Mouse (Mus musculus): ENCODE results near the gene Cd19. TPM values are rescaled to one million over a fixed set of nuclear protein-coding genes. Genes with fewer than 3 reads are reported as not detected.

The Cd19 gene
- polyA plus RNA-seq, 1 experiment from 2014 or later, result not detected

DNA sequence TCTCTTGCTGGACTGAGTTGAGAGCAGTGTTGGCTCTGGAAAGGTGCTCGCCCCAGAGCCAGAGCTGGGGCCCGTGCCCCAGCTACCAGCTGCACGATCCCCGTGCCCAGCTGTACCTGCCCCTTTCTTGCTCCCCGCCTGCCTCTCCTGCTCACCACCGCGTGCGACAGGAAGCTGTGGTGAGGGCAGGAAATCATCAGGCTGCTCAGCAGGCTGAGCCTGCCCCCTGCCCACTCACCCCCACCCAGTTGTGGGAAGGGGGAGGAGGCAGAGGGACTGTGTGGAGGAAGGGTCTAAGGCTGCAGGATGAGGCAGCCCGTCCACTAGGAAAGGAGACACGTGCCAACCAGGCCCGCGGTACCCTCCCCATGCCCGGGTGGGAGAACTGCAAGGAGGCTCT lies 45.3 kb downstream of the Cd19 start, which contains the start of gene Lat:
Gene Lat, minus strand, starts transcription at position 178 of the 400 bp plus-strand sequence.
- H3K4me2 ChIP-seq, result no peak within 1 kb of the TSS
- no peaks in the 10 kb centered on the region for H3K4me1 ChIP-seq
- 86% methylated on average over 13 of the region's 13 CpGs for WGBS
- no peaks in the 10 kb centered on the region for H3K9me3 ChIP-seq
- peaks cover 54% of the 10 kb centered on the region for H3K36me3 ChIP-seq (replicated peaks)
- ATAC-seq (ENCODE audit: low FRiP score), result no peak
- no peak within 1 kb of the TSS for H3K4me3 ChIP-seq (replicated peaks)
- no peak within 1 kb of the TSS for H3K9ac ChIP-seq
- no peaks in the 10 kb centered on the region for H3K27me3 ChIP-seq
- H3K27ac ChIP-seq, result no peak within 1 kb of the TSS

DNA sequence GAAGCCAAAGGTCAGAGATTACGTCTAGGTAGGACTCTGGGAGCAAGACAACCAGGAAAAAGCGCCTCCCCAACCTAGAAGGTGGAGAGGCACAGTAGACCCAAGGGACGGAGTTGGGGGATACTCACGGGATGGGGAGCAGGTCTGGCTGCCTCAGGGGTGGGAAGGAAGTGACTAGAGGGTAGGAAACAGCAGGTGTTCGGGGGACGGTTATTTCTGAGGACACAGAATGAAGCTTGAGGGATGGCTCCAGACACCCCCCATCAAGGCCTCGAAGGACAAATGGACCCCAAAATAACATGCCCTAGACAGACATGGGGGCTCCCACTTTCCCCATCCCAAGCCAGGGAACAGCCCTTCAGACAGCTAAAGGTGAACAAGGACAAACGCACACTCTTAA lies 46.3 kb downstream of the Cd19 start:
- ATAC-seq (ENCODE audit: low FRiP score), result no peak
- no peak overlapping the region for H3K4me2 ChIP-seq
- H3K27me3 ChIP-seq, result no peaks in the 10 kb centered on the region
- no peaks in the 10 kb centered on the region for H3K4me1 ChIP-seq
- H3K36me3 ChIP-seq (replicated peaks), result peaks cover 44% of the 10 kb centered on the region
- 86% methylated on average over 8 of the region's 8 CpGs for WGBS
- H3K4me3 ChIP-seq (replicated peaks), result no peak overlapping the region
- no peaks in the 10 kb centered on the region for H3K9me3 ChIP-seq
- H3K27ac ChIP-seq, result no peak overlapping the region
- no peak overlapping the region for H3K9ac ChIP-seq

DNA sequence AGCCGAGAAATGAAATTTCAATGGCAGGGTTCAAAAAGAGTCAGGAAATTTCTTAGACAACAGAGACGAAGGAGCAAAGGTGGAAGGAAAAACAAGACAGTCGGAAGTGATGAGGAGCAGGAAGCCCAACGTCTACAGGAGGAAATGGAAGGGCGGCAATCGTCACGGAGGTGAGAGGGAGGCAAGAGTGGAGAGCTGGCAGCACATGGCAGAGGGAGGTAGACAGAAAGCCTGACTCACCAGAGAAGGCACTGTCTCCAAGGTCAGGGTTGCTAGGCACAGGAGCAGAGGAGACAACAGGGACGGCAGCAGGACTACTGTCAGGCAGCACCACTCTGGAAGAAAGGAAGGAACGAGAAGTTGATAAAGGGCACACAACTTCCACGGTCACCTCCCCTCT lies 47.1 kb downstream of the Cd19 start:
- Histone ChIP-seq H3K36me3 (replicated peaks) (peaks cover 40% of the 10 kb centered on the region), H3K4me3 (replicated peaks) (no peak overlapping the region), H3K27ac (no peak overlapping the region), H3K9me3 (no peaks in the 10 kb centered on the region), H3K4me1 (no peaks in the 10 kb centered on the region), H3K9ac (no peak overlapping the region), H3K4me2 (no peak overlapping the region), H3K27me3 (no peaks in the 10 kb centered on the region)
- ATAC-seq (ENCODE audit: low FRiP score), result no peak
- 90% methylated on average over 10 of the region's 10 CpGs for WGBS

DNA sequence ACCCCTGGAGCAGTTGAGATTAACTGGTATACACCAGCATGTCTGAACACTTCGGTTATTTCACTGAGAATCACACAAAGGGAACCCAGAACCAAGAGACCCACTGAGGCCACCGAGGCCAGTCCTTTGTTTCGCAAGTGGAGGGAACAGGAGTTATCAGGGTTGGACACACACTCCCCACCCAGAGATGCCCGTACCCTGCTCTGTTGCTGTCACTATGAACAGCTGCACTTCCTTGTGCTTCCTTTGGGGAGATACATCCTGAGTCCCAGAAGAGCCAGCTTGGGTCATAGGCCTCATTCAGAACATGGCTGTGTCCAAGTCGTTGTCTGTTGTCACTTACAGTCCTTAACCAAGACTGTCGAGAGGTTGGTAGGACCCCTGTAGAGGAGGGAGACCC lies 51.7 kb downstream of the Cd19 start:
- Histone ChIP-seq H3K9ac (no peak overlapping the region), H3K4me2 (no peak overlapping the region), H3K4me3 (replicated peaks) (no peak overlapping the region), H3K27me3 (no peaks in the 10 kb centered on the region), H3K27ac (no peak overlapping the region), H3K4me1 (no peaks in the 10 kb centered on the region), H3K36me3 (replicated peaks) (peaks cover 4% of the 10 kb centered on the region; the same call in 1 of the 2 replicates), H3K9me3 (no peaks in the 10 kb centered on the region)
- ATAC-seq (ENCODE audit: low FRiP score), result no peak
- 89% methylated on average over 6 of the region's 6 CpGs for WGBS

DNA sequence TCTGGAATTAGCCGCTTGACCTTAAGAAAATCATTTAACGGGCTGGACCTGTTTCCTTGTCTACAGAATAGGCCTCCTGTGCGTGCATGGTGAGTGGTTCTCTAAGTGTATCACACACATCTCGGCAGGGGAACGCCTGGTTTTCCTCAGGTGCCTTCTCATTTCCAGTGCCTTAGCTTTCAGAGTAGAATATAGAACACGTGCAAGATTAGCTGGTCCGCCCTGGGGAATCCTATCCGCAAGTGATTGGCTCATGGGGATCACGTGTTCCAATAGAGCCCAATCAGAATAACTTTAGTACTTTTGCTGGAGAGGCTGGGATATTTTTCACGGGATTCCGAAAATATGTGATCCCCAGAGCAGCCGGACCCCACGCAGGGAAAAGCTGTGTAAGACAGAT lies 55.6 kb downstream of the Cd19 start:
- Histone ChIP-seq H3K4me2 (no peak overlapping the region), H3K27ac (no peak overlapping the region), H3K36me3 (replicated peaks) (peaks cover 4% of the 10 kb centered on the region; the same call in 1 of the 2 replicates), H3K27me3 (no peaks in the 10 kb centered on the region), H3K9ac (no peak overlapping the region), H3K9me3 (no peaks in the 10 kb centered on the region), H3K4me3 (replicated peaks) (no peak overlapping the region), H3K4me1 (peaks cover 10% of the 10 kb centered on the region; the same call in 1 of the 2 replicates)
- ATAC-seq (ENCODE audit: low FRiP score), result no peak
- WGBS, result 79% methylated on average over 13 of the region's 13 CpGs

Small RNA genes lying within 50 kb of the gene (microRNA-seq; reads per million reads assigned to microRNA genes)
- not detected for gene Mir7058

Other genes starting within 250 kb of the Cd19 start
- gene Xpo6, start 214.4 kb downstream of the Cd19 start, polyA plus RNA-seq (2016; fragmentation: Nextera tagmentation; extraction: Ambion mirVana), result 74.4 and 74.8 TPM in 2 replicates
- gene Sbk1, start 142.3 kb downstream of the Cd19 start, polyA plus RNA-seq (2016; fragmentation: Nextera tagmentation; extraction: Ambion mirVana), result 264 and 272 TPM in 2 replicates
- 1.7 and 1.9 TPM in 2 replicates for gene Lat, start 45.3 kb downstream of the Cd19 start, polyA plus RNA-seq (2016; fragmentation: Nextera tagmentation; extraction: Ambion mirVana)
- gene Spns1, start 37.4 kb downstream of the Cd19 start, polyA plus RNA-seq (2016; fragmentation: Nextera tagmentation; extraction: Ambion mirVana), result 55.8 and 64.9 TPM in 2 replicates
- gene Nfatc2ip, start 18.2 kb downstream of the Cd19 start, polyA plus RNA-seq (2016; fragmentation: Nextera tagmentation; extraction: Ambion mirVana), result 3.9 and 4.6 TPM in 2 replicates
- gene Rabep2, start 13.9 kb upstream of the Cd19 start, polyA plus RNA-seq (2016; fragmentation: Nextera tagmentation; extraction: Ambion mirVana), result 20.2 and 20.6 TPM in 2 replicates
- 0.23 and 0.43 TPM in 2 replicates for gene Atp2a1, start 48.2 kb upstream of the Cd19 start, polyA plus RNA-seq (2016; fragmentation: Nextera tagmentation; extraction: Ambion mirVana)
- gene Sh2b1, start 60.5 kb upstream of the Cd19 start, polyA plus RNA-seq (2016; fragmentation: Nextera tagmentation; extraction: Ambion mirVana), result 57.7 and 60.2 TPM in 2 replicates
- gene Tufm, start 72.5 kb upstream of the Cd19 start, polyA plus RNA-seq (2016; fragmentation: Nextera tagmentation; extraction: Ambion mirVana), result 113 and 119 TPM in 2 replicates
- gene Atxn2l, start 88.5 kb upstream of the Cd19 start, polyA plus RNA-seq (2016; fragmentation: Nextera tagmentation; extraction: Ambion mirVana), result 76.6 and 92.6 TPM in 2 replicates
- 213 and 225 TPM in 2 replicates for gene Eif3c, start 151.5 kb upstream of the Cd19 start, polyA plus RNA-seq (2016; fragmentation: Nextera tagmentation; extraction: Ambion mirVana)
- 0.31 and 0.52 TPM in 2 replicates for gene Apobr, start 170.1 kb upstream of the Cd19 start, polyA plus RNA-seq (2016; fragmentation: Nextera tagmentation; extraction: Ambion mirVana)
- gene Cln3, start 170.9 kb upstream of the Cd19 start, polyA plus RNA-seq (2016; fragmentation: Nextera tagmentation; extraction: Ambion mirVana), result 27.5 and 32.7 TPM in 2 replicates
- gene Il27, start 180.1 kb upstream of the Cd19 start, polyA plus RNA-seq (2016; fragmentation: Nextera tagmentation; extraction: Ambion mirVana), result not detected in 2 replicates
- gene Nupr1, start 216.0 kb upstream of the Cd19 start, polyA plus RNA-seq (2016; fragmentation: Nextera tagmentation; extraction: Ambion mirVana), result 3.1 and 3.8 TPM in 2 replicates
- 39.4 and 51.2 TPM in 2 replicates for gene Sgf29, start 234.4 kb upstream of the Cd19 start, polyA plus RNA-seq (2016; fragmentation: Nextera tagmentation; extraction: Ambion mirVana)